Mouse (Mus musculus) neural tube, embryonic 11.5 days (tissue): ENCODE measurements around the gene Fam198b. TPM values are rescaled to one million over a fixed set of nuclear protein-coding genes. Genes with fewer than 3 reads are reported as not detected.

Experiments
- ATAC-seq: fragments of 200-750 bp; cut with Nextera tagmentation; 2 replicates; pipeline ENCODE4 v1.8.0; 2017; ENCODE audit warnings: moderate number of reproducible peaks, mild to moderate bottlenecking, moderate TSS enrichment, moderate library complexity; ENCODE audit not compliant: insufficient read depth, low FRiP score, low TSS enrichment
- DNase-seq: peaks from one replicate; pipeline ENCODE4 v3.0.0-alpha.2; 2015; ENCODE audit warnings: low spot score
- H3K27ac ChIP-seq: fragments of 300-500 bp; sonication (generic); 2 replicates; pipeline ENCODE4 v1.5.1; 2014; ENCODE audit warnings: low read depth, mild to moderate bottlenecking, low read length
- H3K27me3 ChIP-seq: fragments of 300-500 bp; sonication (generic); 2 replicates; pipeline ENCODE4 v1.6.1; 2014; ENCODE audit warnings: mild to moderate bottlenecking, low read length, mixed read lengths; ENCODE audit not compliant: control insufficient read depth, insufficient read depth
- H3K36me3 ChIP-seq: fragments of 300-500 bp; sonication (generic); 2 replicates; pipeline ENCODE4 v1.6.1; 2014; ENCODE audit warnings: mild to moderate bottlenecking, low read length, moderate library complexity, mixed read lengths; ENCODE audit not compliant: control insufficient read depth, insufficient read depth
- H3K4me1 ChIP-seq: fragments of 300-500 bp; sonication (generic); 2 replicates; pipeline ENCODE4 v1.6.1; 2014; ENCODE audit warnings: low read length, mixed read lengths; ENCODE audit not compliant: control insufficient read depth, insufficient read depth
- H3K4me2 ChIP-seq: fragments of 300-500 bp; sonication (generic); 2 replicates; pipeline ENCODE4 v1.6.1; 2014; ENCODE audit warnings: low read depth, mild to moderate bottlenecking, moderate library complexity
- H3K4me3 ChIP-seq: fragments of 300-500 bp; sonication (generic); 2 replicates; pipeline ENCODE4 v1.5.1; 2014; ENCODE audit warnings: low read depth, low read length
- H3K9ac ChIP-seq: fragments of 300-500 bp; sonication (generic); 2 replicates; pipeline ENCODE4 v1.6.1; 2014; ENCODE audit warnings: mild to moderate bottlenecking, low read length
- H3K9me3 ChIP-seq: fragments of 300-500 bp; sonication (generic); 2 replicates; pipeline ENCODE4 v1.6.1; 2016; ENCODE audit warnings: low read length; ENCODE audit not compliant: control insufficient read depth
- WGBS: fragments of 180-500 bp; shearing (Covaris S2); extraction: QIAGEN DNeasy Blood & Tissue Kit; methylation state at CpG from one replicate; pipeline ENCODE4 v1.1.7; 2014; 5-methylcytosine and 5-hydroxymethylcytosine counted together
- polyA plus RNA-seq: library from polyadenylated mRNA; unstranded; fragments of >200 nt; fragmentation: Nextera tagmentation; extraction: Ambion mirVana; gene quantifications from 2 replicates; pipeline ENCODE4 v1.2.1, GENCODE M21; 2014

Fam198b gene
- polyA plus RNA-seq, 1 experiment from 2014 or later: 5.5 TPM

GRCm38 (mm10) chr3:79918761-79919160 is 34.4 kb downstream of the Fam198b start:
- H3K27ac ChIP-seq: no peak overlapping the region
- ATAC-seq (no peak), DNase-seq (no peak)
- no peaks in the 10 kb centered on the region for H3K27me3 ChIP-seq
- no peak overlapping the region for H3K4me3 ChIP-seq
- no peak overlapping the region for H3K4me2 ChIP-seq
- no peaks in the 10 kb centered on the region for H3K9me3 ChIP-seq
- no peaks in the 10 kb centered on the region for H3K36me3 ChIP-seq
- H3K9ac ChIP-seq: no peak overlapping the region
- H3K4me1 ChIP-seq: no peaks in the 10 kb centered on the region

GRCm38 (mm10) chr3:79925950-79926697 is 41.8 kb downstream of the Fam198b start:
- 79% methylated on average over 5 of the region's 5 CpGs for WGBS
- no peak for ATAC-seq
- Histone ChIP-seq H3K4me2 (no peak overlapping the region), H3K9me3 (no peaks in the 10 kb centered on the region), H3K4me3 (no peak overlapping the region), H3K9ac (no peak overlapping the region), H3K36me3 (no peaks in the 10 kb centered on the region), H3K4me1 (no peaks in the 10 kb centered on the region), H3K27me3 (no peaks in the 10 kb centered on the region), H3K27ac (no peak overlapping the region)
- no peak for DNase-seq

- Histone ChIP-seq H3K9me3 (no peaks in the 10 kb centered on the region), H3K9ac (no peak overlapping the region), H3K27ac (no peak overlapping the region), H3K4me1 (no peaks in the 10 kb centered on the region), H3K36me3 (no peaks in the 10 kb centered on the region), H3K4me3 (no peak overlapping the region), H3K27me3 (no peaks in the 10 kb centered on the region), H3K4me2 (no peak overlapping the region)
- DNase-seq (no peak), ATAC-seq (no peak)
- WGBS: 62% methylated on average over 4 of the region's 4 CpGs
Measured at GRCm38 (mm10) chr3:79927050-79927449, 42.7 kb downstream of the Fam198b start.

GRCm38 (mm10) chr3:79928409-79928808 is 44.1 kb downstream of the Fam198b start:
- Histone ChIP-seq H3K9me3 (no peaks in the 10 kb centered on the region), H3K27ac (no peak overlapping the region), H3K9ac (no peak overlapping the region), H3K36me3 (no peaks in the 10 kb centered on the region), H3K4me2 (no peak overlapping the region), H3K4me1 (no peaks in the 10 kb centered on the region), H3K4me3 (no peak overlapping the region), H3K27me3 (no peaks in the 10 kb centered on the region)
- DNase-seq: no peak
- ATAC-seq: no peak
- 88% methylated on average over 5 of the region's 5 CpGs for WGBS

GRCm38 (mm10) chr3:79930141-79930744 is 45.9 kb downstream of the Fam198b start:
- no peaks in the 10 kb centered on the region for H3K4me1 ChIP-seq
- DNase-seq (peak; percentile 29), ATAC-seq (peak; percentile 86)
- no peak overlapping the region for H3K4me2 ChIP-seq
- WGBS: 45% methylated on average over 6 of the region's 7 CpGs
- no peaks in the 10 kb centered on the region for H3K9me3 ChIP-seq
- no peaks in the 10 kb centered on the region for H3K27me3 ChIP-seq
- no peak overlapping the region for H3K9ac ChIP-seq
- no peak overlapping the region for H3K27ac ChIP-seq
- no peaks in the 10 kb centered on the region for H3K36me3 ChIP-seq
- no peak overlapping the region for H3K4me3 ChIP-seq

- no peak overlapping the region for H3K27ac ChIP-seq
- H3K9me3 ChIP-seq: no peaks in the 10 kb centered on the region
- no peak overlapping the region for H3K4me2 ChIP-seq
- DNase-seq: peak; percentile 18
- H3K9ac ChIP-seq: no peak overlapping the region
- WGBS: 70% methylated on average over 6 of the region's 6 CpGs
- H3K4me3 ChIP-seq: no peak overlapping the region
- no peaks in the 10 kb centered on the region for H3K36me3 ChIP-seq
- no peaks in the 10 kb centered on the region for H3K4me1 ChIP-seq
- H3K27me3 ChIP-seq: no peaks in the 10 kb centered on the region
- no peak for ATAC-seq
Measured at GRCm38 (mm10) chr3:79936213-79936612, 51.9 kb downstream of the Fam198b start.

- Histone ChIP-seq H3K4me1 (no peaks in the 10 kb centered on the region), H3K4me3 (no peak overlapping the region), H3K36me3 (no peaks in the 10 kb centered on the region), H3K27me3 (no peaks in the 10 kb centered on the region), H3K27ac (no peak overlapping the region), H3K4me2 (no peak overlapping the region), H3K9ac (no peak overlapping the region), H3K9me3 (no peaks in the 10 kb centered on the region)
- WGBS: 88% methylated on average over 3 of the region's 3 CpGs
- ATAC-seq (no peak), DNase-seq (no peak)
Measured at GRCm38 (mm10) chr3:79936730-79937447, 52.6 kb downstream of the Fam198b start.

GRCm38 (mm10) chr3:79947736-79948135 is 63.4 kb downstream of the Fam198b start:
- Histone ChIP-seq H3K9ac (no peak overlapping the region), H3K4me1 (no peaks in the 10 kb centered on the region), H3K36me3 (no peaks in the 10 kb centered on the region), H3K9me3 (no peaks in the 10 kb centered on the region), H3K27me3 (no peaks in the 10 kb centered on the region), H3K4me3 (no peak overlapping the region), H3K27ac (no peak overlapping the region), H3K4me2 (no peak overlapping the region)
- 69% methylated on average over 1 of the region's 1 CpGs for WGBS
- DNase-seq (no peak), ATAC-seq (no peak)
